Mouse (Mus musculus) yolk sac, embryonic 10.5 days (tissue): ENCODE data around the gene Arpin.

Experiments used
- DNase-seq: peaks from one replicate; pipeline ENCODE4 v3.0.0-alpha.2; 2017; ENCODE audit warnings: low spot score

Arpin gene

GRCm38 (mm10) chr7:79934862-79935510 lies at the start of gene Arpin:
TSS of gene Arpin (minus strand) at chr7:79935359.
- peak; percentile 86 for DNase-seq

DNA sequence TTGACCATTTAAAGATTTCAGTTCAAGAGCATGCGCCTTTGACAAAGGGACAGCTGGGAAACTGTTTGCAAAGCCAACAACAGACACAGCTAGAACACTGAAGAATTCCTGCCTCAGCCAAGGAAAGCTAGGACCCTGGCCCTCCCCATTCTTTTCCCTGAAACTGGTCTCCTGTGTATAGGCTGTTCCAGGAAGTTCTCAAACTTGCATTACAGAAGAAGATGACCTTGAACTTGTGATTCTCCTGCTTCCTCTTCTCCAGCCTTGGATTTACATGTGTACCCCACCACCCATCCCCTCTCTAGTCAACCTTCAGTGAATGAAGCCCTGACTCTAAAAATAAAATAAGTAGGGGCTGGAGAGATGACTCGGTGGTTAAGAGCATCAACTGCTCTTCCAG lies 40.2 kb upstream of the Arpin start:
- DNase-seq: no peak

DNA sequence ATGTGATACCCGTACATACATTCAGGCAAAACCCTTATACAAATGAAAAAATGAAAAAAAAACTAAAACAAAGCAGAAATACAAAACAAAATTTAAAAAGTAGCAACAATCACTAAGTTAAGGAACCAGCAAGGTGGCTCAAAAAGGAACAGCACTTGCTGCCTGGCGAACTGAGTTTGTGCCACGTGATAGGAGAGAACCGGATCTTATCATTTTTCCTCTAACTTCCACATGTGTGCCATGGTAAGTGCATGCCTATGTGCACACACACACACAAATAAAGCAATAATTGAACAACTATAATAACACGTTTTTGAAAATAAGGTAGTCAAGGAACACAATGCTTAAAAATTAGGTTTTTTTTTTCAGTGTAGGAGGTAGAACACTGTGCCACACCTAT lies 37.0 kb upstream of the Arpin start:
- no peak for DNase-seq

- DNase-seq: no peak
These were observed 35.2 kb upstream of the Arpin start for GRCm38 (mm10) chr7:79970336-79970735.

DNA sequence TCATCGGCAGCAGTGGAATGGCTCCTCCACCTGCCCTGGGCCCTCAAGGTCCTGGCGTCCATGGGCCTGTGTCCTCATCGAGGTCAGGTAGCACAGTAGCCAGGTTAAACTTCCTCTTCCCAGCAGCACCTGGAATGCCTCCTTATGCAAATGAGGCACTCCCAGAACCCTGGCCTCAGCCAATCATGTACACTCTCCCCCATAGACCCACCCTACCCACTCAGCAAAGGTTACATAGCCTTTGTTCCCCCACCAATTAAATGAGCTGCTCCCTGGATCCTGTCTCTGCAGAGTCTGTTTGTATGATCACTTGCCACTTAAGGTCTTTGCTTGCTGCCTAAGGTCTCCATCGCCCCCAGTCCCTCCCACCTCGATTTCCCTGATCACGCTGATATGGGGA lies 33.2 kb upstream of the Arpin start:
- DNase-seq: no peak

DNA sequence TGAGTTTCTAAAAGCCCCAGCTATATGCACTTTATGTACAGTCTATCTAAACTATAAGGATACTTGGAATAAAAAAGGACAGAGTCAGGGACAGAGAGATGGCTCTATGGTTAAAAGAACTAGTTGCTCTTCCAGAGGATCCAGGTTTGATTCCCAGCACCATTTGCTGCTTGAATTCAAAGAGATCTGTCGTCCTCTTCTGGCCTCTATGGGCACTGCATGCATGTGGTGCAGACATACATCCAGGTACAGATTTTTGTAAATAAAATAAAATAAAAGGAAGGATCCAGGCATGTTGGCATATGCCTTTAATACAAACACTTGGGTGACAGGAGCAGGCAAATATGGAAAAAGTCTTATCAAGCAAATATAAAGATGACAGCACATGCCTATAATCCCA lies 26.4 kb upstream of the Arpin start:
- DNase-seq: no peak

GRCm38 (mm10) chr7:79956131-79956530 lies 21.0 kb upstream of the Arpin start:
- DNase-seq: no peak

DNA sequence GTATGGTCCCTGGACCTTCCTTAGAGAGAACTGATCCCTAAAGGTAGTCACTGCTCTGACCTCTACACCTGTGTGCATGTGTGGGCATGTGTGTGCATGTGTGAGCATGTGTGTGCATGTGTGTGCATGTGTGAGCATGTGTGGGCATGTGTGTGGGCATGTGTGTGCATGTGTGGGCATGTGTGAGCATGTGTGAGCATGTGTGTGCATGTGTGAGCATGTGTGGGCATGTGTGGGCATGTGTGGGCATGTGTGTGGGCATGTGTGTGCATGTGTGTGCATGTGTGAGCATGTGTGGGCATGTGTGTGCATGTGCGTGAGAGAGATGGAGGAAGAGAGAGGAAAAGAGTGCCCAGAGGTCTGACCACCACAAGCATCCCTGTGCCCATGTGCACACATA lies 19.7 kb upstream of the Arpin start:
- no peak for DNase-seq

DNA sequence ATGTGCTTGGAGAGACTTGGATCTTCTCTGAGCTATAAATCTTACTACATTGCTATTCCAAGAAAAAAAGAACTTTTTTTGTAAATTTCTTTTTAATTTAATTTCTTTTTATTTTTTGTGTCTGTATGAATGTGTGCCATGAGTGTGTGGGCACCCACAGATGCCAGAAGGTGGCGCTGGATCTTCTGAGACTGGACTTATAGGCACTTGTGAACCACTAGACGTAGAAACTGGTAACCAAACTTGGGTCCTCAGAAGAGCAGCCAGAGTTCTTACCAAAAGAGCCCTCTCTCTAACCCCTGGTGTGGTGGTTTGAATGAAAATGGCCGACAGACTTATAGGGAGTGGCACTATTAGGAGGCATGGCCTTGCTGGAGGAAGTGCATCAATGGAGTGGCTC lies 15.9 kb upstream of the Arpin start:
- DNase-seq: no peak

GRCm38 (mm10) chr7:79950236-79950635 lies 15.1 kb upstream of the Arpin start:
- no peak for DNase-seq

GRCm38 (mm10) chr7:79935511-79936205 lies 499 bp upstream of the Arpin start:
- peak; percentile 88 for DNase-seq

- DNase-seq: no peak
These were observed 698 bp downstream of the Arpin start for GRCm38 (mm10) chr7:79934461-79934860.

DNA sequence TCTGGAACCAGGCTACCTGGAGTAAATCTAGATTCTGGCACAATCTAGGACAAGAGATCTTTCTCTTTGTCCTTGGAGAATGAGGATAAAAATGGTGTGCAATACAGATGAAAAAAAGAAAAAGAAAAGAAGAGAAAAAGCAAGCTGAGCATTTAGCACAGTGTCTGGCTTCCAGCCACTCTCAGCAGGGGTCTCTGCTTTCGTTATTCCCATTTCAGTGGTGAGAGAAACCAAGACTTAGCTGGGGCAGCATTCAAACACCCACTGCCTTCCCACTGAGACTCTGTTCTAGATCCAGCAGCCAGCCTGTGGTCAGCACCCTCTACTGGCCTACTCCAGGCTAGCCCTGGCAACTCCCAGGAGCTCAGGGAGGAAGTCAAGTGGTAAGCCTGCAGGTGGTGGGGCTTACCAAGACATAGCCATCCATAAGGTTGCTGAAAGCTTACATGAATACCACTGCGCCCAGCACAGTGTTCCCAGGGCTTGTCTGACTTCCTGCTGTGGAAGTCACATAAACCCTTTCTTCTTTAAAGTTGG lies 6.6 kb downstream of the Arpin start:
- DNase-seq: no peak

DNA sequence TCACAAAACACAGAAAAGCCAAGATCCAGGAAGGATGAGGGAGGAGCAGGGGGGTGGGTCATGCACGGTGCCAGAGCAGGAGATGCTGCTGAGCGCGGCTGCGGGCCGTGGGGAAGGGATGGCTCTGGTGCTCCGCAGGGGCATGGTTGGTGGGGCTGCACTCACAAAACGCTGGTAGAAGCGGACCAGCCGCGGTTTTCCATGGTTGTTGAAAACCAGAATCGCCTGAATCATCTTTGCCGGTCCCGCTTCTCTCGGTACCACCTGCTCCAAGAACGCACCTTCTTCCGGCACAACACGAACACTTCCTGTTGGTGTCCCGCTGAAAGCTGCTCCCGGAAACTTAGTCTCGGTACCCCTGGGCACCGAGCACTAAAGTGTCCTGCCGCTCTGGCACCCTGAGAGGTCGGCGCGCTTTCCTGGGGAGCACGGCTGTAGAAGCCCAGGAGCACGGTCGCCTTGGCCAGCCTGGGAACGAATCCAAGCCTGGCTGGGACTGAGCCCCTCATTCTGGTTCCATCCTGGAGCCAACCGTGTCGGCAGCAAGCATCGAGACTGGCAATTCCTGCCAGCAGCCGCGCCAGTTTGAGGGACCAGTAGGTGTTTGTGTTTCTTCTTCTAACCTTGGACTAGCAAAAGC lies 14.7 kb downstream of the Arpin start, which contains the start of gene Ap3s2:
Ap3s2 (minus strand) TSS at position 306 of the 640 bp plus-strand sequence.
- DNase-seq: peak; percentile 84

GRCm38 (mm10) chr7:79914556-79914955 lies 20.6 kb downstream of the Arpin start:
- peak; percentile 25 for DNase-seq

GRCm38 (mm10) chr7:79907356-79907755 lies 27.8 kb downstream of the Arpin start:
- no peak for DNase-seq

- no peak for DNase-seq
These were observed 28.2 kb downstream of the Arpin start for GRCm38 (mm10) chr7:79906914-79907313.

DNA sequence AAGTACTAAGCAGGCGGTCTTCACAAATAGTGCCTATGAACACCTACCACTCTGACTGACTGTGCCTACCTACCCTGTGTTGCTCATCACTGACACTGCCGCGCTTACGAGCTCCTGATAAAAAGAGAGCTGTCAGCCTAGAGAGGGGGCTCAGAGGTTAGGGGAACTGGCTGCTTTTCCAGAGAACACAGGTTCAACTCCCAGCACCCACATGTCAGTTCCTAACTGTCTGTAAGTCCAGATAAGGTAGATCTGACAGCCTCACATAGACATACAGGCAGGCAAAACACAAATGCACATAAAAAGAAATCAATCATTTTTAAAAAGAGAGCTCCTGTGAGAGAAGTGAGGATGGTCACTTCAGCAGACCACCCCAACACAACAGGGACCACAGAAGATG lies 30.0 kb downstream of the Arpin start:
- DNase-seq: no peak

- no peak for DNase-seq
These were observed 31.9 kb downstream of the Arpin start for GRCm38 (mm10) chr7:79903160-79903792.

- no peak for DNase-seq
These were observed 34.4 kb downstream of the Arpin start for GRCm38 (mm10) chr7:79900753-79901152.

DNA sequence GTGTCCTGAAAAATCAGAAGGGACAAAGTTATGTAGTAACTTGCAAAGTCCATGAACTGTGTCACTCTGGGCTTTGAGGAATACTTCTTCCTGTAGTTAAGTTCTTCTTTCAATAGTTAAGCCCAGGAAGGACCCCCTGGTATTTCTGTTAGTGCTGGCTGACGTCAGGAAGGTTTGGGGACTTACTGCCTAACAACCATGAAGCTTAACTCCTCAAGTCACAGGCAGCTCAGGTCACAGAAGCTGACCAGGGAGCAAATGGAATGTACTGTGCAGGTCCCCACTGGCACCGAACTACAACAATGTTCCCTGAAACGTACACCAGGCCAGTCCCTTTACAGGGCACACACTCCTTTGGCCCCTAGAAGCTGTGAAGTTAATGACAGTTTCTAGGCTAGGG lies 39.9 kb downstream of the Arpin start:
- DNase-seq: no peak

- DNase-seq: no peak
These were observed 40.4 kb downstream of the Arpin start for GRCm38 (mm10) chr7:79894790-79895189.
